Mouse (Mus musculus) kidney, postnatal 0 days (tissue): Measurements from ENCODE around the gene Coa7. TPM values are rescaled to one million over a fixed set of nuclear protein-coding genes. Genes with fewer than 3 reads are reported as not detected.

ENCODE experiments used
- ATAC-seq: fragments of 200-750 bp; cut with Nextera tagmentation; replicated peaks from 2 replicates; pipeline ENCODE4 v1.8.0; 2017; ENCODE audit warnings: low read depth, moderate number of reproducible peaks, moderate TSS enrichment, moderate library complexity; ENCODE audit not compliant: low FRiP score
- DNase-seq: peaks from one replicate; pipeline ENCODE4 v3.0.0-alpha.2; 2016; ENCODE audit warnings: low spot score
- H3K27ac ChIP-seq: fragments of 300-500 bp; sonication (generic); 2 replicates; pipeline ENCODE4 v1.5.1; 2014; ENCODE audit warnings: mild to moderate bottlenecking
- H3K27me3 ChIP-seq: fragments of 300-500 bp; sonication (generic); 2 replicates; pipeline ENCODE4 v1.6.1; 2014; ENCODE audit warnings: low read length, mixed read lengths; ENCODE audit not compliant: insufficient read depth
- H3K36me3 ChIP-seq: fragments of 300-500 bp; sonication (generic); 2 replicates; pipeline ENCODE4 v1.6.1; 2014; ENCODE audit warnings: low read length, mixed read lengths; ENCODE audit not compliant: insufficient read depth
- H3K4me1 ChIP-seq: fragments of 300-500 bp; sonication (generic); replicated peaks from 2 replicates; pipeline ENCODE4 v1.6.1; 2014; ENCODE audit warnings: antibody characterized with exemption, low read length, mixed read lengths; ENCODE audit not compliant: insufficient read depth
- H3K4me2 ChIP-seq: fragments of 300-500 bp; sonication (generic); 2 replicates; pipeline ENCODE4 v1.6.1; 2014; ENCODE audit warnings: mild to moderate bottlenecking, low read length, moderate library complexity, mixed read lengths
- H3K4me3 ChIP-seq: fragments of 300-500 bp; sonication (generic); replicated peaks from 2 replicates; pipeline ENCODE4 v1.5.1; 2014; ENCODE audit warnings: low read depth, low read length
- H3K9ac ChIP-seq: fragments of 300-500 bp; sonication (generic); 2 replicates; pipeline ENCODE4 v1.6.1; 2014; ENCODE audit warnings: low read depth, low read length
- H3K9me3 ChIP-seq: fragments of 300-500 bp; sonication (generic); replicated peaks from 2 replicates; pipeline ENCODE4 v1.6.1; 2016; ENCODE audit warnings: low read length, inconsistent platforms, mixed read lengths
- CTCF ChIP-seq: IDR thresholded peaks from 2 replicates; pipeline ENCODE4 v1.5.1; 2016; ENCODE audit warnings: antibody characterized with exemption, low read depth, mild to moderate bottlenecking, moderate library complexity
- WGBS: fragments of 180-500 bp; shearing (Covaris S2); extraction: QIAGEN DNeasy Blood & Tissue Kit; methylation state at CpG from one replicate; pipeline ENCODE4 v1.1.7; 2014; 5-methylcytosine and 5-hydroxymethylcytosine counted together
- polyA plus RNA-seq: library from polyadenylated mRNA; unstranded; fragments of >200 nt; fragmentation: Nextera tagmentation; extraction: Ambion mirVana; gene quantifications from 2 replicates; pipeline ENCODE4 v1.2.1, GENCODE M21; 2015

The Coa7 gene
- polyA plus RNA-seq, 1 experiment from 2014 or later = 66.6 TPM

DNA sequence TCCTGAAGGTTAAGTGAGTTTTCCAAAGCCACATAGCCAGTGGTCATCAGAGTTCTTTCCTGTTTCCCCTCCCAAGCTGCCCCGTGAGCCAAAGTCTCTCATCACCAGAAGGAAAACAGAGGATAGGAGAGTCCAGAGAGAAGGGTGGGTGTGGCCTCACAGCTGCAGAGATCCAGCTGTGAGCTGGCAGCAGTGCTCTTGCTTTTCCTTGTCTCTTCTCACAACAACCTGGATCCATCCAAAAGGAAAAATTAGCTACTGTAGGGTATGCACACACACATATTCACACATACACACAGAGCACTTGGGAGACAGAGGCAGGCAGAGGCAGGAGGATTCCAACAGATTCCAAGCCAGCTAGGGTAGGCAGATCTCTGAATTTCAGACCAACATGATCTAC lies 58.1 kb downstream of the Coa7 start:
- ATAC-seq = no peak
- H3K27ac ChIP-seq = no peak overlapping the region

DNA sequence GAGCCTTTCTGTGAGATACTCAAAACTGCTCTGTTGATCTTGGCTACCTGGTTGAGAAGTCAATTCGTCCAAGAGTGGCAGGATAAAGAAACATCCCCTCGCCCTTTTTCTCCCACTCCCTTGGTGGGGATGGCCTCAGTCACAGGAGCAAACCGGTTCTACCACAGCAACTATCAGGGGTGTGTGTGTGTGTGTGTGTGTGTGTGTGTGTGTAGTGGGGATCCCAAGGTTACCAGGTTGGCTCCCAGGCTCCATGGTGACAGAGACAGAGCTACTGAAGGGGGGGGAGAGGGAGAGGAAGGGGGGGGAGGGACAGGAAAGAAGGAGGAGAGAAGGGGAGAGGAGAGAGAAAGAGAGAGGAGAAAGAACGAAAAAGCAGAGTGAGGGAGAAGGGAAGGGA lies 59.2 kb downstream of the Coa7 start:
- 32% methylated on average over 4 of the region's 4 CpGs for WGBS

More for the DNA sequence above, 58.1 kb downstream of the Coa7 start:
- H3K4me3 ChIP-seq = no peak overlapping the region
- H3K4me2 ChIP-seq = no peak overlapping the region
- no peak overlapping the region for H3K9ac ChIP-seq
- DNase-seq = no peak
- TF ChIP-seq CTCF = no peak
- H3K36me3 ChIP-seq = no peaks in the 10 kb centered on the region
- no peaks in the 10 kb centered on the region for H3K9me3 ChIP-seq
- 0 out of 2 replicates have a peak, but pooled peaks cover 4% of the 10 kb centered on the region for H3K4me1 ChIP-seq
- 31% methylated on average over 1 of the region's 1 CpGs for WGBS
- H3K27me3 ChIP-seq = peaks cover 15% of the 10 kb centered on the region; the same call in 1 of the 2 replicates

DNA sequence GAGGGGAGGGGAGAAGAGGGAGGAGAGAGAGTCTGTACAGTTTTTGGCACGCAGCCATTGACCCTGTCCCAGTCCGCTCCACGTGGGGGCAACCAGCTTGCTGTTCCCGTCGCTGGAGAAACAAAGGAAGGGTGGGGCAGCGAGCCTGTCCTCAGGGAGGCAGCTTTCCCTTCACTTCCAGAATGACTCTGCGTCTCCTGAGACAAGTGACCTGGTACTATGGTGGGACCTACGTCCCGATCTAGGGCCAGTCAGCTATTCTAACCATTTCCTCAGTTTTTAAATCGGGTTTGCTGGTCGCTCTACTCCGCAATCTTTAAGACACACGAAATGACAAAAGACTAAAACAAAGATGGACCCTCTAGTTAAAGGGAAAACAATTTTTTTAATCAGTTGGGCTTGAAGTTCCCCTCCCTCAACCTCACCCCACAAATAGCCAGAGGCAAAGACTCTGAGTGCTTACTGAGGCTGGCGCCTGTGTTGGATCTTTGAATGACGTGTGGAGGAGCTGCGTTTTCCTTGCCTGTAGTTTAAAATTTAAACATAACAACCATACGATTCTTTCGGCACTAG lies 59.8 kb downstream of the Coa7 start:
- TF ChIP-seq CTCF = peak; percentile 42; the same call in 1 of the 2 replicates
- H3K27me3 ChIP-seq = peaks cover 10% of the 10 kb centered on the region; the same call in 1 of the 2 replicates
- DNase-seq (peak; percentile 93), ATAC-seq (peak; percentile 72)
- H3K27ac ChIP-seq = peak overlapping the region; percentile 38
- H3K4me1 ChIP-seq = 0 out of 2 replicates have a peak, but pooled peaks cover 4% of the 10 kb centered on the region
- peak overlapping the region; percentile 70 for H3K4me2 ChIP-seq
- H3K36me3 ChIP-seq = no peaks in the 10 kb centered on the region
- no peaks in the 10 kb centered on the region for H3K9me3 ChIP-seq
- peak overlapping the region; percentile 37 for H3K4me3 ChIP-seq
- H3K9ac ChIP-seq = peak overlapping the region; percentile 65
- WGBS = 2% methylated on average over 18 of the region's 18 CpGs

More for the DNA sequence above, 59.2 kb downstream of the Coa7 start:
- Histone ChIP-seq H3K4me1 (0 out of 2 replicates have a peak, but pooled peaks cover 4% of the 10 kb centered on the region), H3K9me3 (no peaks in the 10 kb centered on the region), H3K9ac (no peak overlapping the region), H3K4me3 (no peak overlapping the region), H3K4me2 (peak overlapping the region; percentile 70), H3K27me3 (peaks cover 15% of the 10 kb centered on the region; the same call in 1 of the 2 replicates), H3K27ac (no peak overlapping the region; the same call in 1 of the 2 replicates), H3K36me3 (no peaks in the 10 kb centered on the region)
- TF ChIP-seq CTCF = no peak
- ATAC-seq (peak; percentile 57; the same call in 1 of the 2 replicates), DNase-seq (no peak)

GRCm38 (mm10) chr4:108388741-108389140 lies 60.8 kb downstream of the Coa7 start:
- Histone ChIP-seq H3K4me2 (no peak overlapping the region), H3K9me3 (no peaks in the 10 kb centered on the region), H3K27me3 (0 out of 2 replicates have a peak, but pooled peaks cover 6% of the 10 kb centered on the region), H3K9ac (no peak overlapping the region), H3K4me1 (no peaks in the 10 kb centered on the region), H3K4me3 (no peak overlapping the region), H3K27ac (no peak overlapping the region), H3K36me3 (no peaks in the 10 kb centered on the region)
- DNase-seq = no peak
- ATAC-seq = no peak
- TF ChIP-seq CTCF = no peak
- WGBS = 76% methylated on average over 3 of the region's 3 CpGs

DNA sequence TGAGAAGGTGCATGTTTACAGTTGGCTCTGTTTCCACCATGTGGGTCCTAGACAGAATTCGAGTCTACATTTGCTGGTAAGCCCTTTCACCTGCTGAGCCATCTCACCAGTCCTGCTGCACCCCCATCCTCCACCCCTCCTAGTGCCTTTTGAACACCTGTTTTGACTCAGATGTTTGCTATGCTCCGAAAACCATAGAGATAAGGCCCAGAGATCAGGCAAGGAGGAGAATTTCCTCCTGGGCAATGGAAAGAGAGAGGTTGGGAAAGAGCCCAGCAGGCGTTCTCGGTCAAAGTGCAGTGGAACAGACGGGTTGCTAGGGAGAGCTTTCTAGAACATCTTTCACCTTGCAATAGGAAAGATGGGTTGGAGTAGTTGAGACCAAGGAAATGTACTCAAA lies 63.2 kb downstream of the Coa7 start:
- no peak for ATAC-seq

More for the DNA sequence above, 63.2 kb downstream of the Coa7 start:
- no peak overlapping the region for H3K4me3 ChIP-seq
- TF ChIP-seq CTCF = no peak
- H3K36me3 ChIP-seq = no peaks in the 10 kb centered on the region
- no peak overlapping the region for H3K27ac ChIP-seq
- no peaks in the 10 kb centered on the region for H3K27me3 ChIP-seq
- 77% methylated on average over 5 of the region's 5 CpGs for WGBS
- H3K9me3 ChIP-seq = no peaks in the 10 kb centered on the region
- H3K9ac ChIP-seq = no peak overlapping the region
- no peak overlapping the region for H3K4me2 ChIP-seq
- H3K4me1 ChIP-seq = no peaks in the 10 kb centered on the region
- DNase-seq = no peak

Other genes starting within 250 kb of the Coa7 start
- 1.2 and 1.4 TPM in 2 replicates for gene Podn, start 231.7 kb upstream of the Coa7 start, polyA plus RNA-seq
- 363 and 369 TPM in 2 replicates for gene Scp2, start 183.1 kb upstream of the Coa7 start, polyA plus RNA-seq
- gene Echdc2, start 162.7 kb upstream of the Coa7 start, polyA plus RNA-seq = 41.6 and 44.6 TPM in 2 replicates
- 0.05 TPM in 1 of 2 replicates, not detected in the other for gene Zyg11a, start 110.1 kb upstream of the Coa7 start, polyA plus RNA-seq
- 7.4 and 7.5 TPM in 2 replicates for gene Zyg11b, start 27.0 kb upstream of the Coa7 start, polyA plus RNA-seq
- gene Shisal2a, start 55.2 kb downstream of the Coa7 start, polyA plus RNA-seq = 0.66 and 0.70 TPM in 2 replicates
- gene Gpx7, start 78.8 kb downstream of the Coa7 start, polyA plus RNA-seq = 60.4 and 61.1 TPM in 2 replicates
- gene Tut4, start 131.3 kb downstream of the Coa7 start, polyA plus RNA-seq = 56.6 and 56.9 TPM in 2 replicates